Mouse (Mus musculus): ENCODE results near the gene Dgkz. TPM values are rescaled to one million over a fixed set of nuclear protein-coding genes. Genes with fewer than 3 reads are reported as not detected.

Gene Dgkz
- total RNA-seq, 2 experiments from 2014 or later: 553 to 561 TPM

DNA sequence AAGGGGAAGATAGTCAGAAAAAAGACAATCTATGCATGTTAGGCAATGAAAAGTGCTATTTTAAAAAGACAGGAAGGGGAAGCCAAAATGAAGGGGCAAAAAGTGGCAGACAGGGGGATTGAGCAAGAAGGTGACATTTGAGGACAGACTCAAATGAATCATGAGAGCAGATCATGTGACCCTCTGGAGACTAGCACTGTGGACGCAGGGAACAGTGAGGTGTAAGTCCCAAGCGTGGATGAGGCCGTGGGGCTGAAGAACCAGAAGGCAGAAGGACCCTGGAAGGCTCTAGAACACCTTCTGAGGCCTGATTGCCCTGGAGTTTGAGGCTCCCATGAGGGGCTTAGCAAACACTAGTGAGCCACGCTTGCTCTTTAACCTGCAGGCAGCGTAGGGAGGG lies 9.3 kb downstream of the Dgkz start:
- intact Hi-C loops (cut with DNase I): no loop called here
- no peak overlapping the region for H3K4me3 ChIP-seq
- TF ChIP-seq CTCF (IDR thresholded peaks at IDR 0.05): no peak
- H3K27ac ChIP-seq: no peak overlapping the region
- peak in 1 of 2 experiments; percentile 6 for DNase-seq (ENCODE audit: extremely low spot score in 1 of 2, low spot score in 2 of 2)

DNA sequence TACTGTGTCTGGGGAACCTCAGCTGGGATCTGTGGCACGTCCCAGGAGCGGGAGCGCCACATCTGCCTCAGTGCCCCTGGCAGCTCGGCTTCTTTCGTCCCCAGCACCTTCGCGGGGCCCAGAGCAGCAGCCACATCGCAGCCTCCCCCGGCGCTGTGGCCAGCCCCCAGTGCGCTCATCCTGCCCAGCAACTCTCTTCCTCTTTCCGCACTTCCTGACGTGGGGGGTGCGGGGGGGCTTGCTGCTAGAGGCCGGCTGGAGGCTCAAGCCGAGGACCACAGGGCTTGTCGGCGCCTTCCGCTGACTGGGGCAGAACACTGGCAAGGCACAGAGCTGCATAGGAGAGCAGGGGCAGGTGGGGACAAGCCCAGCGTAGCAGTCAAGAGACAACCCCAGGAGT lies 10.2 kb downstream of the Dgkz start:
- intact Hi-C loops (cut with DNase I): no loop called here
- TF ChIP-seq CTCF (IDR thresholded peaks at IDR 0.05): no peak
- Histone ChIP-seq H3K27ac (peak overlapping the region; percentile 55; the same call in 1 of the 2 replicates), H3K4me3 (0 out of 2 replicates have a peak overlapping the region, but pooled peaks have one; percentile 16)
- DNase-seq (ENCODE audit: extremely low spot score in 1 of 2, low spot score in 2 of 2): no peak

DNA sequence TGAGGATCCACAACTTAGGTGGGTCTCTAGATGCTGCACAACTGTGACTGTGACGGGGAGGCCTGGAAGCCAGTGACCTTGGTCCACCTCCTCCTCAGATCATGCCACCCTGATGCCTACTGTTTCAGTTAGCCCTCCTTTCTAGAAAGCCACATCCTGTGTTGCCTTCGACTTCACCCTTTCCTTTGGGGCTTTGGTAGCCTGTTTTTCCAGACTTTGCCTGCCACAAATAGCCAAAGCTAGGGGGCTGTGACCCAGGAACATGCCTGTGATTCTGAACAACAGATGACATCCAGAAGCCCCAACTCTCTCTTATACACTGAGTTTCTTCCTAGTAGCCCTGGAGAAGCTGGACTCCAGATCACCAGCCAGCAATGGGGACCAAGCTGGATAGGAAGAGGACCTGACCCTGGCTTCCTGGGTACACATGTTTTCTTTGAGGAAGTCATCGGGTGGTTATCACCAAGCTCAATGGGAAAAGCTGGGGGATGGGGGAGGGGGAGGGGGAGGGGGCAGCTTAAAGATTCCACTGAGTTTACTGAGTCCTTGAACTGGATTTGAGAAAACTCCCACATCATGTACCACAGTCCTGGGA lies 11.0 kb downstream of the Dgkz start:
- intact Hi-C loops (cut with DNase I): no loop called here
- no peak for TF ChIP-seq CTCF (IDR thresholded peaks at IDR 0.05)
- no peak for DNase-seq (ENCODE audit: extremely low spot score in 1 of 2, low spot score in 2 of 2)
- Histone ChIP-seq H3K4me3 (no peak overlapping the region), H3K27ac (peak overlapping the region; percentile 9; the same call in 1 of the 2 replicates)

DNA sequence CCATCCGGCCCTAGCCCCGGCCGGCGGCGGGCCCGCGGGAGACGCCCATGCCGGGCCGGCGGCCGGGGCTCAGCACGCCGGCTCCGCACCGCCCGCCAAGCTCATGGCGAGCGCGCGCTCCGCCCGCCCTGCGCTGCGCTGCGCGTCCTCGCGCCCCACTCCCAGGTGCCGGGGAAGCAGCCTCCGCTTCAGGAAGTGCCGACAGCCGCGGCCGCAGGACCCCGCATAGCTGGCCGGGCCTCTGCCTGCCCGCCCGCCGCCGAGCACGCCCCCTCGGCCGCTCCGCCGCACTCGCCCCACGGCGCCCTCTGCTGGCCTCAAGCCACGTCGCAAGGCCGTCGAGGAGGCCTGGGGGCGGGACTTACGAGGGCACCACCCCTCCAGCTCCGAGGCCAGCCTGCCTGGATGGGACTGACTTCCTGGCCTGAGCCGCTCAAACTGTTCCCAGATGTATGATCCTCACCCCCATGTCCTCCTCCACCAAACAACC lies 12.2 kb downstream of the Dgkz start:
- TF ChIP-seq CTCF (IDR thresholded peaks at IDR 0.05): peak; percentile 90
- peak; percentile 94 to 98 for DNase-seq (ENCODE audit: extremely low spot score in 1 of 2, low spot score in 2 of 2)
- H3K4me3 ChIP-seq: peak overlapping the region; percentile 84
- H3K27ac ChIP-seq: peak overlapping the region; percentile 86
- intact Hi-C loops (cut with DNase I): loop anchor here (2.0 kb wide), 1 partner anchor 19 kb away; the partner anchor contains the start of gene Gm9821

DNA sequence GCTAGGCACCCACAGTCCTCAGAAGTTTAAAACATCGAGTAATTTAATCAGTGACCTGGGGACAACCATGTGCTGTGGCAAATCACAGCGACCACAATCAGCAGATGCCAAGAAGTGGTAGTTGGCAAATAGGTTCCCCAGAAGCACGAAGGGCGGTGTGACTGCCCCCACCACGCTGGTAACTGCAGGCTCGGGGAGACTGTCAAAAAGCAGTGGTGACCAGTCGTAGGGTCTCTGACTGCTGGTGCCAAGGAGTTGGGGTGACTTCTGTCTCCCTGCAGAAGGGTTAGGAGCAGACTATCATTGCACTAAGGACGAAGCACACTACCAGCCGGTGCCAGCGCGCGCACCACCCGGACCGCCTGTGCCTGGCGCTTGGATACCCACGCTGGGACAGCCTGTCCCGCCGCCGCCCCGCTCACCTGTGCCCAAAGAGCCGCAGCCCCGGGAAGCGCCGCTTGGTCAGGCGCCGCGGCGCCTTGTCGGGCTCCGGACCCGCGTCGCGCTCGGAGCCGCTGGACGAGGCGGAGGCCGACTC lies 12.7 kb downstream of the Dgkz start:
- no peak for DNase-seq (ENCODE audit: extremely low spot score in 1 of 2, low spot score in 2 of 2)
- peak overlapping the region; percentile 84 for H3K4me3 ChIP-seq
- TF ChIP-seq CTCF (IDR thresholded peaks at IDR 0.05): no peak
- H3K27ac ChIP-seq: peak overlapping the region; percentile 86
- intact Hi-C loops (cut with DNase I): loop anchor here (2.0 kb wide), 1 partner anchor 18 kb away; the partner anchor contains the start of gene Gm9821

DNA sequence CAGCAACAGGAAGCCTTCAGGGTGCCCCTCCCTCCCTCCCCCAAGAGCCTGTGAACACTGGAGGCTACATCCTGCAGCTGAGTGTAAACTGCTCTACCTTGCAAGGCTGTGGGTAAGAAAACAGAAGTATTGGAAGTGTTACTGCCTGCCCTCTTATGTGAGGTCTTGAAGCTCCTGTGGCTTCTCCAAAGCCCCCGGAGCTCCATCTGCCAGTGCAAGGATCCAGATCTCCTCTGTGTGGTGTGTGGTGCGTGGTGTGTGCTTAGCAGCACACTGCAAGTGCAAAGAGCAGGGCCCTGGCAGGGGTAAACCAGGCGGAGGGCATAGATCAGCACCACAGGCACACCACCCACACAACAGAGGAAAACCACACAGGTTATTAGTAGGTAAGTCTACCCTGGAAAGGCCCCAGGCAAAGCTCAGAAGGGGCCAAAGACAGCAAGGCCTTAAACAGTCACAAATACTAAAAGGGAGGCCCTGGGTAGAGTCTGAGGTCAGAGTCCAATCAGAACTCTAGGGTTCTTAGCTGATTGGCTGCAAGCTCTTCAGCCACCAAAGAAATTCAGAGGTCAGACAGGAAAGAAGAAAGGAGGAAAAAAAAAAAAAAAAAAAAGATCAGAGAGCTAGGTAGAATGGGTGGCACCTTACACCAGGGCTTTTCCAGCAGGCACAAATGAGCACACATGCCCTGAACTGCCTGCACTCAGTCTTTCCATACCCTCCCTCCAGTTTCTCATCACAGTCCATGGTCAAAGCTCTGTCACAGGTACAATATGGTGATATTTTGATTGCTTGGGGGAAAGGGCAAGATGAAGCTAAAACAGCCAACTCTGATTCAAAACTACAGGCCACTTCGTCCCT lies 13.5 kb downstream of the Dgkz start:
- no peak for DNase-seq (ENCODE audit: extremely low spot score in 1 of 2, low spot score in 2 of 2)
- Histone ChIP-seq H3K4me3 (peak overlapping the region; percentile 84), H3K27ac (peak overlapping the region; percentile 86)
- TF ChIP-seq CTCF (IDR thresholded peaks at IDR 0.05): no peak
- intact Hi-C loops (cut with DNase I): loop anchor here (2.0 kb wide), 1 partner anchor 17 kb away; the partner anchor contains the start of gene Gm9821

DNA sequence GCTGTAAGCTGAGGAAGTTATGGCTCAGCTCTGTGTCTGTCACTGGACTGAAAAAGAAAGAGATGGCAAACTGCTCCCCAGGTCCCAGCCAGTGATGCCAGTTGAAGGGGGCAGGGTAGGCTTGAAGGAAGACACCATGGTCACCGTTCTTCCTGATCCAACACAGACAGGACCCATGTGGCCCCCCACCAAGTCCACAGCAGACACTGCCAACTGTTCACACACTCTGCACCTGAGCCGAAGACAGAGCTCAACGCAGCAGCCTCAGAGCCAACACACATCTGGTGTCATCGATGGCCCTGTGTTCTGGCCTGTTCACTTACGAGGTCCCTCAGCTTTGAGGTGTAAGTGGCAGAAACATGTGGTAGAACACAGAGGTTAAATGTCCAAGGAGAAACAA lies 15.2 kb downstream of the Dgkz start:
- TF ChIP-seq CTCF (IDR thresholded peaks at IDR 0.05): no peak
- intact Hi-C loops (cut with DNase I): no loop called here
- H3K4me3 ChIP-seq: peak overlapping the region; percentile 19

DNA sequence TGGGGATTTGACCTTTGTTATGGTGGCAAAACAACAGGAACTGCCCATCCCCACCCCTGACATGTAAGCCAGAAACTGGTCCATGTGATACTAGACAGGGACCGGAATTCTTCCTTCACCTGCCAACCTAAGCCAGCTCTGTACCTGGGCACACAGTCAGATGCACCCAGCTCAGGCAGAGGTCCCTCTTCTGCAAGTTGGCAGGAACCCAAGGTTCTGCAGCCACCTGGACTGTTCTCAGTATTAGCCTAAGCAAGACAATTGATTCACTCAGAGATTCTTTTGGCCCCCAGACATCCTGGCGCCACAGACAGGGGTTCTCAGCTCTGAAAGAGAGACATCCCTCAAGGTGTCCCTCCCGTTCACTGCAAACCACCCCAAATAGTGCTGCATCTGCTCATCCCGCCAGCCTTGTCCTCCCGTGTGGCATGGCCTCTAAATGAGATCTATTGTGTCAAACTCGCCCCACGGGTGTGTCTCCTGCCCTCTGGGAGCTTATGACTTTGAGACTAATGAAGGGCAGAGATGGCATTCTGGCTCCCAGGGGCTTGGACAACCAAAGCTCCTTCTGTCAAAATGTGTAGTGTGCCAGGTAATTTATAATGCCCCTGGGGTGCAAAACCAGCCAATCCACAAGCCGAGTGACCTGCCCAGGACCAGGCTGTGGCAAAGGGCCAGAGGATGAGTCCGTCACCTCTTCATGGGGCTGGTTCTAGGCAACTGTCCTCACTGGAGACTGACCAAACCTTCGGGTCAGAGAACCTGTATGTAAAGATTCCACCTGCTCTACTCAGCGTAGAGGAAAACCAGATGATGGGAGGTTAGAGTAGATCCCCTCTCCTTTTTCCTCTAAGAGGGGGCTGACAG lies 15.9 kb downstream of the Dgkz start:
- H3K27ac ChIP-seq: peak overlapping the region; percentile 89
- TF ChIP-seq CTCF (IDR thresholded peaks at IDR 0.05): no peak
- intact Hi-C loops (cut with DNase I): no loop called here
- peak overlapping the region; percentile 26 for H3K4me3 ChIP-seq
- DNase-seq (ENCODE audit: extremely low spot score in 1 of 2, low spot score in 2 of 2): no peak

More for the DNA sequence above, 15.2 kb downstream of the Dgkz start:
- H3K27ac ChIP-seq: peak overlapping the region; percentile 89
- DNase-seq (ENCODE audit: extremely low spot score in 1 of 2, low spot score in 2 of 2): no peak

DNA sequence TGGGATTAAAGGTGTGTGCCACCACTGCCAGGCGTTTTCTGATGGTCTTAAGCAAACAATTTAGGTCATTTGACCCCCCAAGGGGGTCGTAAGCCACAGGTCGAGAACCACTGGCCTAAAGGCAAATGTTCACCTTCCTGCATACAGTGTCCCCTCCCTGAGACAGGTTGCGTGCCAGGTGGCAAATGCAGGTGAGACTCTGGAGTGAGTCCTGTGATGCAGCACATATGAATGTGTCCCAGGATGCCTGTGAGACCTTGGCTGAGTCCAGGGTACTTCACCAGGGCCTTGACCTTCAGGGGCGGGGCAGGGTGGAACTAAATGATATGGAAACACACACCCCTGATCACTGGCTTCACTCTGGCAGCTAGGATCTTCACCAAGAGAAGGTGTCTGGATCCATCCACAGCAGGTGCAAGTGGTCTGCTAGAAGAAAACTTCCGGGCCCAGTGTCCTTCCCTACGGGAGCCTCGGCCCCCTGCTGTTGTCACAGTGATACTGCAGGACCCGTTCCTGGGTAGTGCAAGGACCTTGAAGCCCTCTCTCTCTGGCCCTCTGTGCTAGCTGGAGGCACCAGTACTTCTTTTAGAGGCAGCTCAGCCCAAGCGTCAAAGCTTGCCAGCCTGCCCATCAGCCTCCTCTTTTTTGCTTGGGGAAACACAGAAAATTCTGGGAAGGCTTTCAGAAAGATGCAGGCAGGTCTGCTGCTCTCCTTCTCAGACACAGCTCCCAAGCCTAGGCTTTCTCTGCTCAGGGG lies 16.8 kb downstream of the Dgkz start:
- TF ChIP-seq CTCF (IDR thresholded peaks at IDR 0.05): peak; percentile 79
- peak overlapping the region; percentile 89 for H3K27ac ChIP-seq
- DNase-seq (ENCODE audit: extremely low spot score in 1 of 2, low spot score in 2 of 2): peak in 1 of 2 experiments; percentile 62
- H3K4me3 ChIP-seq: peak overlapping the region; percentile 4; the same call in 1 of the 2 replicates
- intact Hi-C loops (cut with DNase I): no loop called here

DNA sequence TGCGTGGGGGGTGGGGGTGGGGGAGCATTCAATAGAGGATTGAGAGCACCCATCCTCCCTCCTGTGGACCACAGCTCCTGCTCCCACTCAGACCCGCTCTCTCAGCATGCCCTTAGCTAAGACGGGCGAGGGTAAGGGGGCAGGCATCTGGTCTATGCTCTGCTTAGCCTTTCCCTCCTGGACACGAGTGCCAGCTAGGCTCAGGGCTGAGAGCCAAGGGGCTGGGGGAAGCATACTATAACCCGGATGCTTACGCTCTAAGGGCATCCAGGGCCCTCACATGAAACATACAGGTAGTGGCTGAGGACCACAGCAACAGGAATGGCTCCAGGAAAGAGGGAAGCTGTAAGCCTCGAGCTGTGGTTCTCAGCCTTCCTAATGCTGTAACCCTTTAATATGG lies 17.6 kb downstream of the Dgkz start:
- DNase-seq (ENCODE audit: extremely low spot score in 1 of 2, low spot score in 2 of 2): no peak
- intact Hi-C loops (cut with DNase I): no loop called here
- TF ChIP-seq CTCF (IDR thresholded peaks at IDR 0.05): no peak
- Histone ChIP-seq H3K27ac (peak overlapping the region; percentile 89), H3K4me3 (no peak overlapping the region)

Measured in left cerebral cortex, adult 2 months (tissue).